Mouse (Mus musculus) gastrocnemius, postnatal 36 days (tissue): ENCODE measurements at regions not wholly inside any gene's neighbourhood (a gene's known extent, or its start where the extent isn't known, plus 50 kb on each side); places are given as distances from the start of the nearest gene placed in this dataset.

Experiments
- DNase-seq, 2 experiments: peaks; one replicate each; pipeline ENCODE4 v3.0.0; 2022
- intact Hi-C: fragments of 180-260 bp; cut with DNase I; formaldehyde crosslinking; loops from one replicate; pipeline ENCODE4 v1.15.1; 2025

GRCm38 (mm10) chr16:90666271-90666986 is 60.8 kb downstream of the Mis18a start:
- intact Hi-C loops, result no loop called here
- DNase-seq, result no peak

- no peak for DNase-seq
- intact Hi-C loops, result no loop called here
Measured at GRCm38 (mm10) chr16:90664086-90664485, 63.1 kb downstream of the Mis18a start.

- intact Hi-C loops, result no loop called here
- no peak for DNase-seq
Measured at GRCm38 (mm10) chr16:90658050-90658449, 69.2 kb downstream of the Mis18a start.

GRCm38 (mm10) chr16:90657027-90657426 is 70.2 kb downstream of the Mis18a start:
- intact Hi-C loops, result no loop called here
- no peak for DNase-seq

GRCm38 (mm10) chr16:90656571-90657011 is 70.6 kb downstream of the Mis18a start:
- intact Hi-C loops, result no loop called here

GRCm38 (mm10) chr16:90654853-90655252 is 72.4 kb downstream of the Mis18a start:
- no peak for DNase-seq

More at GRCm38 (mm10) chr16:90656571-90657011, 70.6 kb downstream of the Mis18a start:
- no peak for DNase-seq

GRCm38 (mm10) chr16:90652821-90653220 is 74.4 kb downstream of the Mis18a start:
- intact Hi-C loops, result no loop called here
- DNase-seq, result no peak

More at GRCm38 (mm10) chr16:90654853-90655252, 72.4 kb downstream of the Mis18a start:
- intact Hi-C loops, result no loop called here

- DNase-seq, result no peak
- intact Hi-C loops, result no loop called here
Measured at GRCm38 (mm10) chr16:90648161-90648560, 79.0 kb downstream of the Mis18a start.

- intact Hi-C loops, result no loop called here
- no peak for DNase-seq
Measured at GRCm38 (mm10) chr16:90642671-90643070, 84.5 kb downstream of the Mis18a start.

- intact Hi-C loops, result no loop called here
- DNase-seq, result no peak
Measured at GRCm38 (mm10) chr16:90635216-90635615, 92.0 kb downstream of the Mis18a start.

GRCm38 (mm10) chr16:90629976-90630375 is 97.2 kb downstream of the Mis18a start:
- DNase-seq, result no peak
- intact Hi-C loops, result loop anchor here (5.0 kb wide), 1 partner anchor 77 kb away; no protein-coding TSS in a partner anchor

- intact Hi-C loops, result no loop called here
- DNase-seq, result peak in 1 of 2 experiments; percentile 14
Measured at GRCm38 (mm10) chr16:90629121-90629930, 97.9 kb downstream of the Mis18a start.

GRCm38 (mm10) chr16:90628605-90629120 is 98.5 kb downstream of the Mis18a start:
- DNase-seq, result peak in 1 of 2 experiments; percentile 28
- intact Hi-C loops, result no loop called here

GRCm38 (mm10) chr16:90626035-90626670 is 101.1 kb downstream of the Mis18a start:
- intact Hi-C loops, result no loop called here
- no peak for DNase-seq

GRCm38 (mm10) chr16:90625301-90626034 is 101.7 kb downstream of the Mis18a start:
- no peak for DNase-seq
- intact Hi-C loops, result no loop called here

GRCm38 (mm10) chr16:90624039-90624625 is 103.1 kb downstream of the Mis18a start:
- intact Hi-C loops, result no loop called here

GRCm38 (mm10) chr16:90622677-90623225 is 104.5 kb downstream of the Mis18a start:
- DNase-seq, result no peak
- intact Hi-C loops, result no loop called here

More at GRCm38 (mm10) chr16:90624039-90624625, 103.1 kb downstream of the Mis18a start:
- DNase-seq, result peak; percentile 59 to 69

GRCm38 (mm10) chr16:90621761-90622411 is 105.3 kb downstream of the Mis18a start:
- DNase-seq, result no peak
- intact Hi-C loops, result no loop called here
